Mouse (Mus musculus) adrenal gland, adult 8-10 months (tissue): ENCODE measurements at regions not wholly inside any gene's neighbourhood (a gene's known extent, or its start where the extent isn't known, plus 50 kb on each side); places are given as distances from the start of the nearest gene placed in this dataset.

Source experiments
- DNase-seq: peaks from one replicate; pipeline ENCODE4 v3.0.0; 2022

- DNase-seq = no peak
These were observed 595.0 kb upstream of the Apob start for GRCm38 (mm10) chr12:7382455-7382854.

GRCm38 (mm10) chr12:7403800-7404199 is 573.6 kb upstream of the Apob start:
- no peak for DNase-seq

- no peak for DNase-seq
These were observed 565.6 kb upstream of the Apob start for GRCm38 (mm10) chr12:7411810-7412209.

- DNase-seq = no peak
These were observed 557.2 kb upstream of the Apob start for GRCm38 (mm10) chr12:7420276-7420675.

- no peak for DNase-seq
These were observed 555.5 kb upstream of the Apob start for GRCm38 (mm10) chr12:7421826-7422540.

GRCm38 (mm10) chr12:7430981-7431380 is 546.5 kb upstream of the Apob start:
- no peak for DNase-seq

GRCm38 (mm10) chr12:7445238-7445637 is 532.2 kb upstream of the Apob start:
- DNase-seq = no peak

GRCm38 (mm10) chr12:7450506-7450905 is 526.9 kb upstream of the Apob start:
- no peak for DNase-seq

GRCm38 (mm10) chr12:7457036-7457435 is 520.4 kb upstream of the Apob start:
- DNase-seq = no peak

- no peak for DNase-seq
These were observed 519.9 kb upstream of the Apob start for GRCm38 (mm10) chr12:7457544-7457943.

GRCm38 (mm10) chr12:7464947-7465346 is 512.5 kb upstream of the Apob start:
- no peak for DNase-seq

- no peak for DNase-seq
These were observed 464.7 kb upstream of the Apob start for GRCm38 (mm10) chr12:7512579-7513248.

GRCm38 (mm10) chr12:7537389-7537788 is 440.1 kb upstream of the Apob start:
- no peak for DNase-seq

GRCm38 (mm10) chr12:7543281-7543981 is 434.0 kb upstream of the Apob start:
- DNase-seq = no peak

GRCm38 (mm10) chr12:7548759-7549158 is 428.7 kb upstream of the Apob start:
- DNase-seq = no peak

- DNase-seq = no peak
These were observed 417.2 kb upstream of the Apob start for GRCm38 (mm10) chr12:7560245-7560644.

- no peak for DNase-seq
These were observed 401.4 kb upstream of the Apob start for GRCm38 (mm10) chr12:7576081-7576480.

- DNase-seq = no peak
These were observed 389.9 kb upstream of the Apob start for GRCm38 (mm10) chr12:7587501-7587900.

GRCm38 (mm10) chr12:7611272-7612092 is 366.0 kb upstream of the Apob start:
- DNase-seq = no peak

GRCm38 (mm10) chr12:7636417-7637175 is 340.9 kb upstream of the Apob start:
- peak; percentile 4 for DNase-seq

- no peak for DNase-seq
These were observed 339.8 kb upstream of the Apob start for GRCm38 (mm10) chr12:7637629-7638028.

- no peak for DNase-seq
These were observed 326.6 kb upstream of the Apob start for GRCm38 (mm10) chr12:7650851-7651250.
